Mouse (Mus musculus) neural tube, embryonic 13.5 days (tissue): Measurements from ENCODE around the gene Tekt4. TPM values are rescaled to one million over a fixed set of nuclear protein-coding genes. Genes with fewer than 3 reads are reported as not detected.
A peak's percentile ranks its signal among the peaks of the same experiment; 100 is the strongest.

Experiments used
- ATAC-seq: fragments of 200-750 bp; cut with Nextera tagmentation; 2 replicates; pipeline ENCODE4 v1.8.0; 2017; ENCODE audit warnings: low read depth, mild to moderate bottlenecking, moderate TSS enrichment, moderate library complexity
- H3K27ac ChIP-seq: fragments of 300-500 bp; sonication (generic); replicated peaks from 2 replicates; pipeline ENCODE4 v1.5.1; 2015; ENCODE audit warnings: moderate library complexity, mild to moderate bottlenecking, inconsistent platforms
- H3K27me3 ChIP-seq: fragments of 300-500 bp; sonication (generic); 2 replicates; pipeline ENCODE4 v1.6.1; 2015; ENCODE audit warnings: mild to moderate bottlenecking, inconsistent platforms
- H3K36me3 ChIP-seq: fragments of 300-500 bp; sonication (generic); 2 replicates; pipeline ENCODE4 v1.6.1; 2015; ENCODE audit warnings: mild to moderate bottlenecking, inconsistent platforms
- H3K4me1 ChIP-seq: fragments of 300-500 bp; sonication (generic); replicated peaks from 2 replicates; pipeline ENCODE4 v1.6.1; 2015; ENCODE audit warnings: inconsistent platforms
- H3K4me2 ChIP-seq: fragments of 300-500 bp; sonication (generic); 2 replicates; pipeline ENCODE4 v1.6.1; 2015; ENCODE audit warnings: inconsistent platforms, mild to moderate bottlenecking, moderate library complexity
- H3K4me3 ChIP-seq: fragments of 300-500 bp; sonication (generic); 2 replicates; pipeline ENCODE4 v1.5.1; 2015; ENCODE audit warnings: mild to moderate bottlenecking, inconsistent platforms
- H3K9ac ChIP-seq: fragments of 300-500 bp; sonication (generic); 2 replicates; pipeline ENCODE4 v1.6.1; 2015; ENCODE audit warnings: moderate library complexity, mild to moderate bottlenecking, inconsistent platforms
- H3K9me3 ChIP-seq: fragments of 300-500 bp; sonication (generic); 2 replicates; pipeline ENCODE4 v1.6.1; 2016; ENCODE audit warnings: inconsistent platforms
- WGBS: fragments of 180-500 bp; shearing (Covaris S2); methylation state at CpG from one replicate; pipeline ENCODE4 v1.1.7; 2015; 5-methylcytosine and 5-hydroxymethylcytosine counted together
- polyA plus RNA-seq: library from polyadenylated mRNA; unstranded; fragments of >200 nt; fragmentation: Nextera tagmentation; extraction: Ambion mirVana; gene quantifications from 2 replicates; pipeline ENCODE4 v1.2.1, GENCODE M21; 2015

Tekt4 gene
- polyA plus RNA-seq, 1 experiment from 2014 or later = 0.57 TPM

DNA sequence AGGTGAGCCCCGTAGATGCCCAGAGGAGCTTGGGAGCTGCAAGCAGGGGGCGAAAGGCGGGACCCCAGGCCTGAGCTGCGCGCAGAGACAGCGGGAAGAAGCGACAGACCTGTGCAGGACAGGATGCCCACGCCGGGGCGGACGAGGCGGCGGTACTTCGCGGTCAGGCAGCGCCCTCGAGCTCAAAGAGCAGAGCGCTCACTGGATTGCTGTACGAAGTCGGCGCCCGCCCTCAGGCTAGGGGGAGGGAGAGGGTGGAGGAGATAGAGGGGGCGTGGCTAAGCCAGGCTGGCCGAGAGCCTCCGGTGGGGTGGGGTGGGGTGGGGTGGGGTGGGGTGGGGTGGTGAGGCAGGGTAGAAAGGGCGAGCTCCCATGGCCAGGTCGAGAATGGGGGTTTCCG is 42.6 kb downstream of the Tekt4 start, which contains the start of gene Sstr5:
Gene Sstr5, minus strand, starts transcription at position 276 of the 400 bp plus-strand sequence.
- peak within 1 kb of the TSS; percentile 55 for H3K4me2 ChIP-seq
- peaks cover 10% of the 10 kb centered on the region for H3K4me1 ChIP-seq
- peak within 1 kb of the TSS; percentile 61 for H3K9ac ChIP-seq
- no peaks in the 10 kb centered on the region for H3K36me3 ChIP-seq
- H3K27ac ChIP-seq = no peak within 1 kb of the TSS
- peaks cover 61% of the 10 kb centered on the region for H3K27me3 ChIP-seq
- peak; percentile 23; the same call in 1 of the 2 replicates for ATAC-seq
- WGBS = 1% methylated on average over 27 of the region's 28 CpGs
- H3K9me3 ChIP-seq = no peaks in the 10 kb centered on the region
- peak within 1 kb of the TSS; percentile 31 for H3K4me3 ChIP-seq

DNA sequence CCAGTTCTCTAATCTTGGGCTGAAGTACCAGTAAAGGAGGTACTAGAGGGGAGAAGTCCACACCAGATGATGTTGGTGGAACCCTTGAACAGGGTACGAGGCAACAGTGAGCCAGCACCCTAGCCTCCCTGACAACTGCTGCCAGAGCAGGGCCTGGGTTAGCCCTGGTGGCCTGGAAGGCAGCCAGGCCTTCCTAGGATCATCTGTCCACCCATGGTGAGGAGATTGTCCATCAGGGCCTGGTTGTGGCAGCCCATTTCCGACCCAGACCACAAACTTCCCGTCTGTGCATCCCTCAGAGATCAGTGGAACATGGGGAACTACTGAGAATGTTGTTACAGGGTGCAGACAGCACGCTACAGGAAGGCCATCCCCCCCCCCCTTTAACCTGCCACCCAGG is 48.2 kb downstream of the Tekt4 start:
- no peak overlapping the region for H3K4me3 ChIP-seq
- 81% methylated on average over 4 of the region's 4 CpGs for WGBS
- H3K4me2 ChIP-seq = no peak overlapping the region
- no peaks in the 10 kb centered on the region for H3K36me3 ChIP-seq
- H3K27ac ChIP-seq = no peak overlapping the region
- no peak for ATAC-seq
- H3K9ac ChIP-seq = no peak overlapping the region
- peaks cover 18% of the 10 kb centered on the region for H3K27me3 ChIP-seq
- H3K4me1 ChIP-seq = no peaks in the 10 kb centered on the region
- H3K9me3 ChIP-seq = no peaks in the 10 kb centered on the region

DNA sequence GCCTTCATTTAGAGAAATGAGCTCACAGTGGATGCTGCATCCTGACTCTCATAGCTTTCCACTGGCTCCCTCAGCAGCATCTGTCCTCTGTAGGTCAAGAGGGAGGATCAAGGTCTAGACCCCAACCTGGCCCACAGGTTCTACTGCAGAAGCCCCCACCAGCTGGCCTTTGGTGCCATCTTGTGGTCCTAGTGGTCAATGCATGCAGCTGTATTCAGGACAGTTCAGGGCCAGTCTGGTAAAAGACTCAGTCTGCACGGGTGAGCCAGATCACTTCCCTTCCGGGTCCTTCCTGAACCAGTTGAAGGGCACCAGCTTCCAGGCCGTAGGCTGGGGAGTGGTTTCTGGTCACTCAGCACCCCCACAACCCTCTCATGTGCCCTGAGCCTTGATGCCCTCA is 53.4 kb downstream of the Tekt4 start:
- no peak overlapping the region for H3K4me3 ChIP-seq
- no peak overlapping the region for H3K9ac ChIP-seq
- no peak overlapping the region for H3K27ac ChIP-seq
- no peaks in the 10 kb centered on the region for H3K9me3 ChIP-seq
- H3K36me3 ChIP-seq = no peaks in the 10 kb centered on the region
- 29% methylated on average over 3 of the region's 3 CpGs for whole genome bisulfite sequencing
- H3K27me3 ChIP-seq = no peaks in the 10 kb centered on the region; the same call in 1 of the 2 replicates
- peak; percentile 53; the same call in 1 of the 2 replicates for ATAC-seq
- peaks cover 5% of the 10 kb centered on the region for H3K4me1 ChIP-seq
- H3K4me2 ChIP-seq = no peak overlapping the region

GRCm38 (mm10) chr17:25508860-25509577 is 54.6 kb downstream of the Tekt4 start:
- Histone ChIP-seq H3K27ac (no peak overlapping the region), H3K4me3 (no peak overlapping the region), H3K9ac (peak overlapping the region; percentile 17; the same call in 1 of the 2 replicates), H3K9me3 (no peaks in the 10 kb centered on the region), H3K4me1 (peaks cover 5% of the 10 kb centered on the region), H3K27me3 (no peaks in the 10 kb centered on the region; the same call in 1 of the 2 replicates), H3K4me2 (no peak overlapping the region), H3K36me3 (no peaks in the 10 kb centered on the region)
- 0 out of 2 replicates have a peak, but pooled peaks have one; percentile 40 for ATAC-seq
- WGBS = 58% methylated on average over 7 of the region's 7 CpGs

GRCm38 (mm10) chr17:25510074-25510830 is 55.8 kb downstream of the Tekt4 start:
- no peaks in the 10 kb centered on the region for H3K36me3 ChIP-seq
- 79% methylated on average over 10 of the region's 10 CpGs for WGBS
- peaks cover 5% of the 10 kb centered on the region for H3K4me1 ChIP-seq
- H3K27ac ChIP-seq = no peak overlapping the region
- H3K27me3 ChIP-seq = no peaks in the 10 kb centered on the region; the same call in 1 of the 2 replicates
- H3K4me2 ChIP-seq = no peak overlapping the region
- H3K9ac ChIP-seq = no peak overlapping the region
- no peak for ATAC-seq
- no peaks in the 10 kb centered on the region for H3K9me3 ChIP-seq
- no peak overlapping the region for H3K4me3 ChIP-seq

- no peak overlapping the region for H3K4me2 ChIP-seq
- no peak overlapping the region for H3K27ac ChIP-seq
- H3K36me3 ChIP-seq = no peaks in the 10 kb centered on the region
- no peaks in the 10 kb centered on the region for H3K9me3 ChIP-seq
- peaks cover 10% of the 10 kb centered on the region for H3K4me1 ChIP-seq
- ATAC-seq = no peak
- H3K27me3 ChIP-seq = no peaks in the 10 kb centered on the region
- no peak overlapping the region for H3K4me3 ChIP-seq
- WGBS = 78% methylated on average over 3 of the region's 3 CpGs
- H3K9ac ChIP-seq = no peak overlapping the region
Observed at GRCm38 (mm10) chr17:25511876-25512275, 57.5 kb downstream of the Tekt4 start.

DNA sequence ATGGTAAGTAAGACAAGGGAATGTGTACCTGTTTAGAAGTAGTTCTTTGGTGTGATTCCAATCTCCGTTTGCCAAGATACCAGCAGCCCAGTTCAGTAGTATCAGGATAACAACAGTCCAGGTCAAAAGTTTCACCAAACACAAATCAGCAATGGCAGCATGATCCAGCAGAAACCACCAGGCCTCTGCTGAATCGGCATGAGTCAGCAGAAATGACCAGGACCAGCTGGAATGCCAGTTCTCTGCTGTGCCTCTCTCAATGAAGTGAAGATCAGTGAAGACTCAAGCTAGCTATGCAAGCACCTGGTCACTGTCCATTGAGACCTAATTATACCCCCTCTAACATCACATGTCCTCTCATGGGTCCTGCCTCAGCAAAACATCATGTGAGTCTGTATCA is 59.6 kb downstream of the Tekt4 start:
- Histone ChIP-seq H3K4me1 (peaks cover 15% of the 10 kb centered on the region), H3K36me3 (no peaks in the 10 kb centered on the region), H3K9me3 (no peaks in the 10 kb centered on the region), H3K27me3 (no peaks in the 10 kb centered on the region), H3K27ac (no peak overlapping the region), H3K9ac (no peak overlapping the region), H3K4me3 (no peak overlapping the region), H3K4me2 (no peak overlapping the region)
- 88% methylated on average over 2 of the region's 2 CpGs for WGBS
- no peak for ATAC-seq

DNA sequence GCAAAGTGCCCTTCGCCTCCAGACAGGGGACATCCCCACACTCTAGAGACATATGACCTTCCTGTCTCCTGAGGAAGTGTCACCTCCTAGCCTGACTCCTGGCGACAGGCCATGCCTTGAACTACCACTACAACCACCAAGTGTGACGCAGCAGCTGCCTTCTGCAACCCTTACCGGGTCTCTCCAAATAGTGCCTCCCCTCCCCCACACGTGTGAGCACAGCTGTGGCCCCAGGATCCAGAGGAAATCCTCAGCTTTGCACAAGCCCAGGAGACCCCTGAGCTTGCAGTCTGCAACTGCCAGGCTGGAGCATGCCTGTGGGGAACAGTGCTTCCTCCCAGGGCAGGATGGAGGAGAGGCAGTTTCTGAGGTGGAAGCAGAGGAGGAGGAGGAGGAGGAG is 61.9 kb downstream of the Tekt4 start:
- Histone ChIP-seq H3K4me1 (peaks cover 30% of the 10 kb centered on the region), H3K27me3 (no peaks in the 10 kb centered on the region), H3K4me3 (no peak overlapping the region), H3K27ac (no peak overlapping the region), H3K4me2 (no peak overlapping the region), H3K9ac (no peak overlapping the region), H3K36me3 (no peaks in the 10 kb centered on the region), H3K9me3 (no peaks in the 10 kb centered on the region)
- no peak for ATAC-seq
- 40% methylated on average over 5 of the region's 5 CpGs for WGBS

DNA sequence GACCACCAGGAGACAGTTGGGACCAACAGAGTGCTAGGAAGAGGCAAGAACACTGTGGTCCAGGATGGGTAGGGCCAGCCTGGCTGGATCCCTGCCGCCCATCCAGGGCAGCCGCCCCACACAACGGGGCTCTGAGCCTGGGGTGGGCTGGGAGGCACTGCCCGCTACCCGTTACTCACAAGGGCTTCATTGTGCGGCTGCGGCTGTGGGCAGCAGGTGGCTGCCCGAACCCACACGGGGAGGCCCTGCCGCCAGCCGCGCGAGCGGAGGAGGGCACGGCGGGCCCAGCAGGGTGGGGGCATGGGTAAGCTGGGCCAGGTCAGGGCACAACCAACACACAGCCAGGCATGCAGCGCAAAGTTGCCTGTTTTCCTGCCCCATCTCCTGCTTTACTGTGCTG is 63.7 kb downstream of the Tekt4 start:
- Histone ChIP-seq H3K9ac (no peak overlapping the region), H3K27me3 (no peaks in the 10 kb centered on the region), H3K9me3 (no peaks in the 10 kb centered on the region), H3K27ac (no peak overlapping the region), H3K4me3 (no peak overlapping the region), H3K4me1 (peaks cover 30% of the 10 kb centered on the region), H3K36me3 (no peaks in the 10 kb centered on the region), H3K4me2 (no peak overlapping the region)
- peak; percentile 60; the same call in 1 of the 2 replicates for ATAC-seq
- 59% methylated on average over 17 of the region's 17 CpGs for WGBS

DNA sequence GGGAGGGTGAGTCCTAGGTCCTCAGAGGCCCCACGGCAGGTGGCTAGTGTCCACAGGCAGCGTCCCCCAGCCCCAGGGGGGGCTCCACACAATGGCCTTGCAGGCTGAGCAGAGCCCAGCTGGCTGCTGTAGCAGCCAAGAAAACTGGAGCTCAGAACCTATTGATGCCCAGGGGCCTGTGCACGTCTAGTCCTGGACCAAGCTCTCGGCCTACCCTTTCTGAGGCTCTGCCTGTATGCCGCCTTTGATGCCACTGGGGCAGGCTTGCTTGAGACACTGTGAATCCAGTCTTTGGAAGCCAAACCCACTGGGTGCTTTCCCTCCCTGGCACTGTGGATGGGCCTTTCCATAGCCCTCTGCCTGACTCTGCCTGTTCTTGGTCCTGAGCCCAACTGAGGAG is 65.1 kb downstream of the Tekt4 start:
- Histone ChIP-seq H3K27me3 (no peaks in the 10 kb centered on the region), H3K9me3 (no peaks in the 10 kb centered on the region), H3K4me1 (peaks cover 30% of the 10 kb centered on the region), H3K36me3 (no peaks in the 10 kb centered on the region), H3K9ac (no peak overlapping the region), H3K4me3 (no peak overlapping the region), H3K4me2 (no peak overlapping the region), H3K27ac (no peak overlapping the region)
- WGBS = 50% methylated on average over 5 of the region's 5 CpGs
- ATAC-seq = 0 out of 2 replicates have a peak, but pooled peaks have one; percentile 30

DNA sequence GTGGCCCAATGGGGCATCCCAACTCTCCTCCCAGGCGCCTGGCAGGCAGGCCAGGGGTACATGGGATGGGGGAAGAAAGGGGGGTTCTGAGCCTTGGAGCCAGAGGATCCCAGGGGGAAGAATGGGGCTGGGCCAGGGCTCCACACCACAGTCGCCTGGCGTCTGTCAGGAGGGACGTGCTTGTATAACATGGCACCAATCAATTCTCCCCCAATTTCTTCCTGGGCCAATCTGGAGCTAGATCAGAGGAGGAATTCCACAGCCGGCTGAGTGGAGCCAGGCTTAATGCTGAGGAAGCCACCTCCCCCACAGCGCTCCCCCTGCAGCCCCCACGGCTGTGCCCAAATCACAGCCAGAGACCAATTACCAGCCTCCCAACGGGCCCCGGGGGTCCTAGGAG is 66.1 kb downstream of the Tekt4 start:
- Histone ChIP-seq H3K27me3 (no peaks in the 10 kb centered on the region), H3K4me3 (no peak overlapping the region), H3K4me2 (no peak overlapping the region), H3K4me1 (peaks cover 30% of the 10 kb centered on the region), H3K27ac (no peak overlapping the region), H3K36me3 (no peaks in the 10 kb centered on the region), H3K9ac (no peak overlapping the region), H3K9me3 (no peaks in the 10 kb centered on the region)
- ATAC-seq = 0 out of 2 replicates have a peak, but pooled peaks have one; percentile 17
- WGBS = 50% methylated on average over 9 of the region's 9 CpGs

DNA sequence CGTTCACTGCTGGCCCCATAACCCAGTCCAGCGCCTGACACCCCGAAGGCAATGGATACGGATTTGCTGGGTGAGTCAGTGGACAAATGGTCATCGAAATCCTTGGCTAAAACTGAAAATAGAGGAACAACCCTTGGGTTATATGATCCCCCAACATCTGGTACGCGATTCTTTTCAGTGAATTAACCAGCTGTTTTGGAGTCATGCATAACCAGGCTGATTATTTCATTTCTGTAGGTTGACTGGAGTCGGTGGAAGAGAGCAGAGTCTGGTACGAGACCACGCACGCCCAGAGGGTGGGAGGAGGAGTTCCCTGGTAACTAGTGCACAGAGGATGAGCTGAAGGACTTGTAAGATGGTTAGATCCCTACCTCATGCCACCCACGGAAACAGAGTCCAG is 67.7 kb downstream of the Tekt4 start:
- Histone ChIP-seq H3K4me1 (peaks cover 25% of the 10 kb centered on the region), H3K9ac (no peak overlapping the region), H3K4me3 (no peak overlapping the region), H3K27me3 (no peaks in the 10 kb centered on the region), H3K27ac (no peak overlapping the region), H3K36me3 (no peaks in the 10 kb centered on the region), H3K9me3 (no peaks in the 10 kb centered on the region), H3K4me2 (no peak overlapping the region)
- 86% methylated on average over 12 of the region's 12 CpGs for WGBS
- ATAC-seq = no peak
